Mouse (Mus musculus) MEL (cell line): ENCODE measurements around the gene Adprhl2. TPM values are rescaled to one million over a fixed set of nuclear protein-coding genes. Genes with fewer than 3 reads are reported as not detected.

Experiments used
- DNase-seq: peaks from one replicate; pipeline ENCODE4 v3.0.0; 2011; ENCODE audit warnings: low read depth, low spot score
- H3K27ac ChIP-seq: 2 replicates; pipeline ENCODE4 v1.5.1; 2012; ENCODE audit warnings: low read depth, mild to moderate bottlenecking, control low read depth, low read length, moderate library complexity; ENCODE audit not compliant: control insufficient read depth
- H3K27me3 ChIP-seq, 2 experiments: fragments of 150-350 bp in 1 of 2; sonication (generic) in 1 of 2; 2 replicates each; pipeline ENCODE4 v1.6.1; 2012; ENCODE audit warnings: low read length in 2 of 2, mild to moderate bottlenecking in 2 of 2, improper control_type of control experiment in 1 of 2, moderate library complexity in 1 of 2; ENCODE audit not compliant: insufficient read depth in 2 of 2, control insufficient read depth in 1 of 2
- H3K36me3 ChIP-seq, 2 experiments: 2 replicates each; pipeline ENCODE4 v1.6.1; 2012 to 2014; ENCODE audit warnings: low read length in 2 of 2, improper control_type of control experiment in 1 of 2, inconsistent platforms in 1 of 2, mild to moderate bottlenecking in 1 of 2; ENCODE audit not compliant: insufficient read depth in 2 of 2, control insufficient read depth in 1 of 2
- H3K4me1 ChIP-seq, 2 experiments: fragments of 150-350 bp in 1 of 2; sonication (generic) in 1 of 2; 2 replicates each; pipeline ENCODE4 v1.6.1; 2012; ENCODE audit warnings: low read length in 2 of 2, improper control_type of control experiment in 1 of 2, mild to moderate bottlenecking in 1 of 2; ENCODE audit not compliant: insufficient read depth in 2 of 2, control insufficient read depth in 1 of 2
- H3K4me3 ChIP-seq, 2 experiments: fragments of 150-350 bp in 1 of 2; sonication (generic) in 1 of 2; 2 replicates each; pipeline ENCODE4 v1.5.1; 2012; ENCODE audit warnings: low read depth in 2 of 2, low read length in 2 of 2, mild to moderate bottlenecking in 2 of 2, moderate library complexity in 2 of 2, control low read depth in 1 of 2, improper control_type of control experiment in 1 of 2; ENCODE audit not compliant: control insufficient read depth in 1 of 2, insufficient read depth in 1 of 2
- H3K79me2 ChIP-seq: 2 replicates; pipeline ENCODE4 v1.6.1; 2012; ENCODE audit warnings: mild to moderate bottlenecking, low read length, moderate library complexity; ENCODE audit not compliant: control insufficient read depth, poor library complexity, insufficient read depth
- H3K9ac ChIP-seq: 2 replicates; pipeline ENCODE4 v1.6.1; 2012; ENCODE audit warnings: low read depth, mild to moderate bottlenecking, control low read depth, low read length, moderate library complexity; ENCODE audit not compliant: control insufficient read depth, poor library complexity, severe bottlenecking
- H3K9me3 ChIP-seq: fragments of 150-350 bp; sonication (generic); replicated peaks from 2 replicates; pipeline ENCODE4 v1.6.1; 2012; ENCODE audit warnings: mild to moderate bottlenecking, low read length, improper control_type of control experiment, moderate library complexity; ENCODE audit not compliant: insufficient read depth
- CHD1 ChIP-seq: IDR thresholded peaks from 2 replicates; pipeline ENCODE4 v1.6.1; 2012; ENCODE audit warnings: low read depth, mild to moderate bottlenecking, inconsistent platforms, low read length, improper control_type of control experiment
- CHD2 ChIP-seq: IDR thresholded peaks from 2 replicates; pipeline ENCODE4 v1.6.1; 2011; ENCODE audit warnings: low read length, improper control_type of control experiment
- E2F4 ChIP-seq: IDR thresholded peaks from 2 replicates; pipeline ENCODE4 v1.6.1; 2011; ENCODE audit warnings: low read depth, low read length, improper control_type of control experiment, borderline replicate concordance
- ELF1 ChIP-seq: IDR thresholded peaks from 2 replicates; pipeline ENCODE4 v1.6.1; 2014; ENCODE audit warnings: low read depth, mild to moderate bottlenecking, inconsistent platforms, low read length, improper control_type of control experiment, moderate library complexity
- EP300 ChIP-seq, 2 experiments: IDR thresholded peaks; 2 replicates each; pipeline ENCODE4 v1.6.1; 2011; ENCODE audit warnings: improper control_type of control experiment in 2 of 2, low read length in 2 of 2, low read depth in 1 of 2, mild to moderate bottlenecking in 1 of 2
- GATA1 ChIP-seq: IDR thresholded peaks from 2 replicates; pipeline ENCODE4 v1.6.1; 2011; ENCODE audit warnings: low read depth, low read length, improper control_type of control experiment
- HCFC1 ChIP-seq: IDR thresholded peaks from 2 replicates; pipeline ENCODE4 v1.6.1; 2012; ENCODE audit warnings: low read depth, mild to moderate bottlenecking, inconsistent platforms, low read length, improper control_type of control experiment, moderate library complexity
- MAFK ChIP-seq: IDR thresholded peaks from 2 replicates; pipeline ENCODE4 v1.6.1; 2011; ENCODE audit warnings: low read depth, mild to moderate bottlenecking, low read length, improper control_type of control experiment, borderline replicate concordance
- MAX ChIP-seq: IDR thresholded peaks from 2 replicates; pipeline ENCODE4 v1.6.1; 2011; ENCODE audit warnings: low read length, improper control_type of control experiment
- MAZ ChIP-seq: IDR thresholded peaks from 2 replicates; pipeline ENCODE4 v1.6.1; 2012; ENCODE audit warnings: low read depth, mild to moderate bottlenecking, inconsistent platforms, low read length, improper control_type of control experiment
- MYB ChIP-seq: IDR thresholded peaks from 2 replicates; pipeline ENCODE4 v1.6.1; 2011; ENCODE audit warnings: mild to moderate bottlenecking, low read depth, low read length, improper control_type of control experiment
- NELFE ChIP-seq: IDR thresholded peaks from 2 replicates; pipeline ENCODE4 v1.6.1; 2011; ENCODE audit warnings: low read depth, low read length, improper control_type of control experiment
- POLR2A ChIP-seq, 2 experiments: IDR thresholded peaks; 2 replicates each; pipeline ENCODE4 v1.6.1; 2011 to 2012; ENCODE audit warnings: low read length in 2 of 2, mild to moderate bottlenecking in 2 of 2, control low read depth in 1 of 2, improper control_type of control experiment in 1 of 2, low read depth in 1 of 2, moderate library complexity in 1 of 2; ENCODE audit not compliant: control insufficient read depth in 1 of 2, insufficient read depth in 1 of 2, poor library complexity in 1 of 2
- RAD21 ChIP-seq: IDR thresholded peaks from 2 replicates; pipeline ENCODE4 v1.6.1; 2011; ENCODE audit warnings: mild to moderate bottlenecking, low read depth, low read length, improper control_type of control experiment
- RCOR1 ChIP-seq: IDR thresholded peaks from 2 replicates; pipeline ENCODE4 v1.6.1; 2012; ENCODE audit warnings: low read depth, mild to moderate bottlenecking, inconsistent platforms, low read length, improper control_type of control experiment
- SIN3A ChIP-seq: IDR thresholded peaks from 2 replicates; pipeline ENCODE4 v1.6.1; 2012; ENCODE audit warnings: low read length, improper control_type of control experiment, inconsistent platforms
- TAL1 ChIP-seq: IDR thresholded peaks from 2 replicates; pipeline ENCODE4 v1.6.1; 2012; ENCODE audit warnings: mild to moderate bottlenecking, inconsistent platforms, low read length, moderate library complexity, mixed read lengths
- TCF12 ChIP-seq: IDR thresholded peaks from 2 replicates; pipeline ENCODE4 v1.6.1; 2014; ENCODE audit warnings: low read depth, mild to moderate bottlenecking, inconsistent platforms, low read length, improper control_type of control experiment, moderate library complexity
- USF2 ChIP-seq, 2 experiments: IDR thresholded peaks; 2 replicates each; pipeline ENCODE4 v1.6.1; 2011 to 2012; ENCODE audit warnings: improper control_type of control experiment in 2 of 2, low read length in 2 of 2, borderline replicate concordance in 1 of 2, inconsistent platforms in 1 of 2, low read depth in 1 of 2, mild to moderate bottlenecking in 1 of 2; ENCODE audit not compliant: insufficient read depth in 1 of 2
- ZMIZ1 ChIP-seq: IDR thresholded peaks from 2 replicates; pipeline ENCODE4 v1.6.1; 2012; ENCODE audit warnings: low read depth, mild to moderate bottlenecking, inconsistent platforms, low read length, improper control_type of control experiment, moderate library complexity
- ZNF384 ChIP-seq: IDR thresholded peaks from 2 replicates; pipeline ENCODE4 v1.6.1; 2012; ENCODE audit warnings: low read depth, mild to moderate bottlenecking, inconsistent platforms, low read length, improper control_type of control experiment
- polyA plus RNA-seq, 2 experiments: library from polyadenylated mRNA; stranded (reverse) in 1 of 2; unstranded in 1 of 2; fragments of >175 nt in 1 of 2; fragments of >200 nt in 1 of 2; gene quantifications; 2 replicates each; pipeline versions ENCODE4 v1.2.1 to v1.2.4; 2012; ENCODE audit warnings: low replicate concordance in 2 of 2, low read depth in 1 of 2; ENCODE audit not compliant: insufficient read length in 2 of 2, insufficient read depth in 1 of 2, missing spikeins in 1 of 2
- total RNA-seq: library from RNA; depleted of rRNA; stranded (reverse); fragments of 300-350 nt; gene quantifications from 2 replicates; pipeline ENCODE4 v1.2.3, GENCODE M21; 2012

The Adprhl2 gene
- total and polyA plus RNA-seq, 3 experiments = 53.7 to 62.0 TPM; not detected in 1

- TF ChIP-seq GATA1 (no peak), TAL1 (no peak), ZMIZ1 (no peak), NELFE (peak; percentile 88), EP300 (IDR thresholded peaks at IDR 0.05; ENCODE audit: low read depth in 1 of 2, low read length in 2 of 2) (peak in 1 of 2 experiments; percentile 56; a peak in 1 of 4 replicates)
Observed at GRCm38 (mm10) chr4:126321111-126321853, at the start of gene Adprhl2 (continued).

DNA sequence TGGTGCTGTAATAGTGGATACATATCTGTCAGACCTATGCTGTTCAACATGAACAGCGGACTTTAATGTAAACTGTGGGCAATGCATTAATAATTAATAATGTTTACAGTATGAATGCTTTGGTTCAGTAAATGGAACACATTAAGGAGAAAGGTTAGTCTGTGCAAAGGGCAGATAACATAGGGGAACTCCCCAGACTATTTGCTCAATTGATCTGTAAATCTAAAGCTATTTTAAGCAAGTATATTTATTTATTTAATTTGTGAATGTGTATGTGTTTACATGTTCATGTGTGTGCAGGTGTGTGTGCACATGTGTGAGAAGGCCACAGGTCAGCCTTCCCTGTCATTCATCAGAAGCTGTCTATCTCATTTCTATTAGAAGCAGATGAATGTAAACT is 38.6 kb upstream of the Adprhl2 start:
- Histone ChIP-seq H3K27ac (no peak overlapping the region), H3K4me1 (no peaks in the 10 kb centered on the region), H3K36me3 (peaks cover 0 to 5% of the 10 kb centered on the region in 2 experiments; a peak in 2 of 4 replicates), H3K4me3 (no peak overlapping the region), H3K9me3 (no peaks in the 10 kb centered on the region), H3K79me2 (no peaks in the 10 kb centered on the region), H3K27me3 (no peaks in the 10 kb centered on the region), H3K9ac (no peak overlapping the region)
- no peak for DNase-seq
- TF ChIP-seq RAD21 = no peak
- TF ChIP-seq CHD2 = no peak
- no peak for TF ChIP-seq TCF12
- TF ChIP-seq ELF1 = no peak
- no peak for TF ChIP-seq POLR2A (IDR thresholded peaks at IDR 0.05; ENCODE audit: control insufficient read depth in 1 of 2, insufficient read depth in 1 of 2, low read depth in 1 of 2, low read length in 2 of 2, poor library complexity in 1 of 2)
- TF ChIP-seq MYB = no peak
- TF ChIP-seq HCFC1 = no peak
- no peak for TF ChIP-seq CHD1
- no peak for TF ChIP-seq MAX
- no peak for TF ChIP-seq MAFK
- no peak for TF ChIP-seq RCOR1
- TF ChIP-seq GATA1 = no peak
- TF ChIP-seq ZNF384 = no peak
- no peak for TF ChIP-seq E2F4
- no peak for TF ChIP-seq MAZ
- TF ChIP-seq SIN3A = no peak
- no peak for TF ChIP-seq USF2 (IDR thresholded peaks at IDR 0.05; ENCODE audit: borderline replicate concordance in 1 of 2, insufficient read depth in 1 of 2, low read depth in 1 of 2, low read length in 2 of 2)
